Comparison of ENCODE assay signal across 17 mouse cellular contexts in genomic region chr2:32484933-32485332, GRCm38 (mm10). TPM values are rescaled to one million over a fixed set of nuclear protein-coding genes. Genes with fewer than 3 reads are reported as not detected.
DNase-seq lines count a peak whose midpoint lies in the region; ATAC-seq lines count a peak whose summit lies in the region.
"Had no signal": no experiment of that assay in that cellular context is flagged by ENCODE, and none has a peak within 500 bp of the region (broad histone marks: within the 10 kb centered on the region; RNA-seq: fewer than 3 reads in every experiment).

No protein-coding gene starts in this region.

- 0 out of 2 replicates have a peak overlapping the region, but pooled peaks have one; percentile 30 for H3K27ac ChIP-seq in forebrain, embryonic 10.5 days
- H3K27ac ChIP-seq in forebrain, embryonic 12.5 days = no peak overlapping the region
- H3K27ac ChIP-seq in embryonic facial prominence, embryonic 12.5 days = no peak overlapping the region
- H3K27ac ChIP-seq in limb, embryonic 10.5 days = peak overlapping the region; percentile 54; the same call in 1 of the 2 replicates
- H3K27ac ChIP-seq in forebrain, embryonic 14.5 days (ENCODE audit: low read depth, low read length) = no peak overlapping the region
- H3K27ac ChIP-seq in midbrain, embryonic 16.5 days (ENCODE audit: low read length) = no peak overlapping the region
- H3K27ac ChIP-seq: layer of hippocampus, adult 2 months; liver, embryonic 14.5 days; midbrain, embryonic 15.5 days had no signal

- ATAC-seq in forebrain, embryonic 12.5 days (ENCODE audit: low FRiP score) = no peak
- peak; percentile 70; the same call in 1 of the 2 replicates for ATAC-seq in embryonic facial prominence, embryonic 12.5 days (ENCODE audit: insufficient number of reproducible peaks, insufficient read depth, low FRiP score, low TSS enrichment)
- no peak for ATAC-seq in forebrain, embryonic 14.5 days
- ATAC-seq in midbrain, embryonic 16.5 days = no peak
- ATAC-seq: forebrain, embryonic 16.5 days; midbrain, embryonic 15.5 days had no signal

- H3K4me3 ChIP-seq in forebrain, embryonic 10.5 days = no peak overlapping the region
- no peak overlapping the region for H3K4me3 ChIP-seq in forebrain, embryonic 12.5 days (replicated peaks)
- no peak overlapping the region for H3K4me3 ChIP-seq in embryonic facial prominence, embryonic 12.5 days
- H3K4me3 ChIP-seq in limb, embryonic 10.5 days = no peak overlapping the region
- no peak overlapping the region for H3K4me3 ChIP-seq in forebrain, embryonic 14.5 days (ENCODE audit: low read depth, low read length)
- no peak overlapping the region for H3K4me3 ChIP-seq in midbrain, embryonic 16.5 days (ENCODE audit: low read depth, low read length)
- H3K4me3 ChIP-seq: layer of hippocampus, adult 2 months; midbrain, embryonic 15.5 days had no signal

- H3K9ac ChIP-seq in forebrain, embryonic 12.5 days = no peak overlapping the region
- H3K9ac ChIP-seq in embryonic facial prominence, embryonic 12.5 days = no peak overlapping the region
- H3K9ac ChIP-seq in forebrain, embryonic 14.5 days (ENCODE audit: low read length) = no peak overlapping the region
- H3K9ac ChIP-seq in midbrain, embryonic 16.5 days (ENCODE audit: low read depth, low read length) = no peak overlapping the region
- H3K9ac ChIP-seq: liver, embryonic 14.5 days; midbrain, embryonic 15.5 days had no signal

- DNase-seq in forebrain, embryonic 10.5 days (ENCODE audit: extremely low spot score, low spot score) = no peak
- DNase-seq in kidney, adult 9 months = peak; percentile 92
- DNase-seq in limb, embryonic 10.5 days (ENCODE audit: low spot score) = no peak
- DNase-seq in adrenal gland, adult 8-10 months = no peak
- no peak for DNase-seq in forebrain, embryonic 14.5 days (ENCODE audit: low spot score)
- DNase-seq: cerebellum, adult 9-11 months; embryo, embryonic 11 days; heart, adult 18-20 months; heart, postnatal 14 days; left cerebral cortex, postnatal 4 days had no signal

- H3K4me1 ChIP-seq in forebrain, embryonic 10.5 days = no peaks in the 10 kb centered on the region; the same call in 1 of the 2 replicates
- H3K4me1 ChIP-seq in forebrain, embryonic 12.5 days = no peaks in the 10 kb centered on the region
- no peaks in the 10 kb centered on the region for H3K4me1 ChIP-seq in embryonic facial prominence, embryonic 12.5 days
- peaks cover 13% of the 10 kb centered on the region for H3K4me1 ChIP-seq in limb, embryonic 10.5 days
- no peaks in the 10 kb centered on the region for H3K4me1 ChIP-seq in forebrain, embryonic 14.5 days (ENCODE audit: control insufficient read depth, insufficient read depth, low read length)
- no peaks in the 10 kb centered on the region for H3K4me1 ChIP-seq in midbrain, embryonic 16.5 days (ENCODE audit: control insufficient read depth, insufficient read depth, low read length)
- H3K4me1 ChIP-seq: midbrain, embryonic 15.5 days had no signal

- H3K9me3 ChIP-seq in forebrain, embryonic 10.5 days = no peaks in the 10 kb centered on the region
- H3K9me3 ChIP-seq in forebrain, embryonic 12.5 days = no peaks in the 10 kb centered on the region
- no peaks in the 10 kb centered on the region for H3K9me3 ChIP-seq in embryonic facial prominence, embryonic 12.5 days
- H3K9me3 ChIP-seq in limb, embryonic 10.5 days (replicated peaks) = no peaks in the 10 kb centered on the region
- H3K9me3 ChIP-seq in forebrain, embryonic 14.5 days (replicated peaks; ENCODE audit: control insufficient read depth, low read length) = no peaks in the 10 kb centered on the region
- no peaks in the 10 kb centered on the region for H3K9me3 ChIP-seq in midbrain, embryonic 16.5 days (replicated peaks; ENCODE audit: control insufficient read depth, low read length, poor library complexity, severe bottlenecking)
- H3K9me3 ChIP-seq: midbrain, embryonic 15.5 days had no signal

- H3K27me3 ChIP-seq in forebrain, embryonic 10.5 days (ENCODE audit: poor library complexity, severe bottlenecking) = no peaks in the 10 kb centered on the region
- H3K27me3 ChIP-seq in forebrain, embryonic 12.5 days = no peaks in the 10 kb centered on the region
- H3K27me3 ChIP-seq in embryonic facial prominence, embryonic 12.5 days = no peaks in the 10 kb centered on the region
- H3K27me3 ChIP-seq in limb, embryonic 10.5 days (ENCODE audit: low read depth, poor library complexity, severe bottlenecking) = no peaks in the 10 kb centered on the region
- no peaks in the 10 kb centered on the region for H3K27me3 ChIP-seq in forebrain, embryonic 14.5 days (replicated peaks; ENCODE audit: control insufficient read depth, insufficient read depth, low read length)
- H3K27me3 ChIP-seq in midbrain, embryonic 16.5 days (ENCODE audit: control insufficient read depth, insufficient read depth, low read depth, low read length) = no peaks in the 10 kb centered on the region
- H3K27me3 ChIP-seq: midbrain, embryonic 15.5 days had no signal

- H3K4me2 ChIP-seq in forebrain, embryonic 12.5 days = no peak overlapping the region
- no peak overlapping the region for H3K4me2 ChIP-seq in embryonic facial prominence, embryonic 12.5 days (replicated peaks)
- no peak overlapping the region for H3K4me2 ChIP-seq in forebrain, embryonic 14.5 days (ENCODE audit: low read length)
- H3K4me2 ChIP-seq in midbrain, embryonic 16.5 days (ENCODE audit: low read length) = no peak overlapping the region
- H3K4me2 ChIP-seq: midbrain, embryonic 15.5 days had no signal

- no peaks in the 10 kb centered on the region for H3K36me3 ChIP-seq in forebrain, embryonic 10.5 days (replicated peaks)
- no peaks in the 10 kb centered on the region for H3K36me3 ChIP-seq in forebrain, embryonic 12.5 days (replicated peaks)
- no peaks in the 10 kb centered on the region for H3K36me3 ChIP-seq in embryonic facial prominence, embryonic 12.5 days
- no peaks in the 10 kb centered on the region for H3K36me3 ChIP-seq in limb, embryonic 10.5 days
- no peaks in the 10 kb centered on the region for H3K36me3 ChIP-seq in forebrain, embryonic 14.5 days (ENCODE audit: control insufficient read depth, insufficient read depth, low read length)
- no peaks in the 10 kb centered on the region for H3K36me3 ChIP-seq in midbrain, embryonic 16.5 days (ENCODE audit: control insufficient read depth, insufficient read depth, low read length)
- H3K36me3 ChIP-seq: midbrain, embryonic 15.5 days had no signal

- 91% methylated on average over 6 of the region's 6 CpGs for WGBS in forebrain, embryonic 10.5 days
- WGBS in forebrain, embryonic 12.5 days = 85% methylated on average over 6 of the region's 6 CpGs
- WGBS in embryonic facial prominence, embryonic 12.5 days = 88% methylated on average over 6 of the region's 6 CpGs
- 70% methylated on average over 6 of the region's 6 CpGs for WGBS in limb, embryonic 10.5 days
- WGBS in forebrain, embryonic 14.5 days = 86% methylated on average over 6 of the region's 6 CpGs
- 85% methylated on average over 6 of the region's 6 CpGs for WGBS in midbrain, embryonic 16.5 days

RNA-seq across cellular contexts. Expression of gene Slc25a25, which starts 33.7 kb away (rescaled TPM):
- 25.0 and 26.3 TPM in 2 replicates for polyA plus RNA-seq in forebrain, embryonic 10.5 days (2016; fragmentation: Nextera tagmentation; extraction: Ambion mirVana)
- 38.8 and 39.9 TPM in 2 replicates for polyA plus RNA-seq in forebrain, embryonic 12.5 days (2016; fragmentation: Nextera tagmentation; extraction: Ambion mirVana)
- polyA plus RNA-seq in embryonic facial prominence, embryonic 12.5 days (2016; fragmentation: Nextera tagmentation; extraction: Ambion mirVana) = 30.2 and 31.5 TPM in 2 replicates
- polyA plus RNA-seq in limb, embryonic 10.5 days (2016; fragmentation: Nextera tagmentation; extraction: Ambion mirVana) = 30.8 and 33.0 TPM in 2 replicates
- 10 to 100 TPM; 17.9 to 79.8 (median 27.3) TPM for total RNA-seq in adrenal gland, adult 8-10 months (2022)
- polyA plus RNA-seq in forebrain, embryonic 14.5 days (2014; fragmentation: Nextera tagmentation; extraction: Ambion mirVana) = 30.4 and 34.2 TPM in 2 replicates
- 55.1 and 60.1 TPM in 2 replicates for polyA plus RNA-seq in midbrain, embryonic 16.5 days (2015; fragmentation: Nextera tagmentation; extraction: Ambion mirVana)

RNA-seq across cellular contexts. Expression of gene Naif1, which starts 34.7 kb away (rescaled TPM):
- 6.6 and 6.7 TPM in 2 replicates for polyA plus RNA-seq in forebrain, embryonic 10.5 days (2016; fragmentation: Nextera tagmentation; extraction: Ambion mirVana)
- polyA plus RNA-seq in forebrain, embryonic 12.5 days (2016; fragmentation: Nextera tagmentation; extraction: Ambion mirVana) = 6.1 and 6.2 TPM in 2 replicates
- 6.1 and 6.3 TPM in 2 replicates for polyA plus RNA-seq in embryonic facial prominence, embryonic 12.5 days (2016; fragmentation: Nextera tagmentation; extraction: Ambion mirVana)
- polyA plus RNA-seq in limb, embryonic 10.5 days (2016; fragmentation: Nextera tagmentation; extraction: Ambion mirVana) = 5.9 and 7.3 TPM in 2 replicates
- 1 to 10 TPM; 4.2 to 5.5 (median 5.0) TPM for total RNA-seq in adrenal gland, adult 8-10 months (2022)
- 5.3 and 5.4 TPM in 2 replicates for polyA plus RNA-seq in forebrain, embryonic 14.5 days (2014; fragmentation: Nextera tagmentation; extraction: Ambion mirVana)
- 5.3 and 5.5 TPM in 2 replicates for polyA plus RNA-seq in midbrain, embryonic 16.5 days (2015; fragmentation: Nextera tagmentation; extraction: Ambion mirVana)

RNA-seq across cellular contexts. Expression of gene Fam102a, which starts 50.2 kb away (rescaled TPM):
- polyA plus RNA-seq in forebrain, embryonic 10.5 days (2016; fragmentation: Nextera tagmentation; extraction: Ambion mirVana) = 7.3 and 7.8 TPM in 2 replicates
- polyA plus RNA-seq in forebrain, embryonic 12.5 days (2016; fragmentation: Nextera tagmentation; extraction: Ambion mirVana) = 8.7 and 9.6 TPM in 2 replicates
- polyA plus RNA-seq in embryonic facial prominence, embryonic 12.5 days (2016; fragmentation: Nextera tagmentation; extraction: Ambion mirVana) = 14.2 and 17.0 TPM in 2 replicates
- polyA plus RNA-seq in limb, embryonic 10.5 days (2016; fragmentation: Nextera tagmentation; extraction: Ambion mirVana) = 12.0 and 14.0 TPM in 2 replicates
- total RNA-seq in adrenal gland, adult 8-10 months (2022) = 10 to 100 TPM; 39.5 to 50.2 (median 47.2) TPM
- polyA plus RNA-seq in forebrain, embryonic 14.5 days (2014; fragmentation: Nextera tagmentation; extraction: Ambion mirVana) = 4.4 and 5.2 TPM in 2 replicates
- polyA plus RNA-seq in midbrain, embryonic 16.5 days (2015; fragmentation: Nextera tagmentation; extraction: Ambion mirVana) = 5.0 and 5.9 TPM in 2 replicates

Comparison
In these comparisons a context has a peak if more than half of its experiments do, and no peak if none do; other contexts are left out.
1. H3K27ac ChIP-seq: peak in forebrain, embryonic 10.5 days (single experiment) and limb, embryonic 10.5 days (single experiment); none in forebrain, embryonic 12.5 days (single experiment), embryonic facial prominence, embryonic 12.5 days (single experiment), forebrain, embryonic 14.5 days (single experiment) and midbrain, embryonic 16.5 days (single experiment).